Mouse (Mus musculus) embryonic fibroblast, embryonic 13.5 days (primary cell): ENCODE results near the gene Tedc2.

Experiments
- CTCF ChIP-seq: IDR thresholded peaks from 2 replicates; pipeline ENCODE4 v1.5.1; 2011; ENCODE audit warnings: mild to moderate bottlenecking, control low read depth, low read length, moderate library complexity, borderline replicate concordance; ENCODE audit not compliant: insufficient read depth
- POLR2A ChIP-seq: IDR thresholded peaks from 2 replicates; pipeline ENCODE4 v1.6.1; 2011; ENCODE audit warnings: low read depth, mild to moderate bottlenecking, control low read depth, low read length, moderate library complexity

- no peak for TF ChIP-seq CTCF
- no peak for TF ChIP-seq POLR2A
Measured at GRCm38 (mm10) chr17:24168590-24169277, 51.9 kb downstream of the Tedc2 start.
